Mouse (Mus musculus): ENCODE results near the gene Dscaml1.

DNA sequence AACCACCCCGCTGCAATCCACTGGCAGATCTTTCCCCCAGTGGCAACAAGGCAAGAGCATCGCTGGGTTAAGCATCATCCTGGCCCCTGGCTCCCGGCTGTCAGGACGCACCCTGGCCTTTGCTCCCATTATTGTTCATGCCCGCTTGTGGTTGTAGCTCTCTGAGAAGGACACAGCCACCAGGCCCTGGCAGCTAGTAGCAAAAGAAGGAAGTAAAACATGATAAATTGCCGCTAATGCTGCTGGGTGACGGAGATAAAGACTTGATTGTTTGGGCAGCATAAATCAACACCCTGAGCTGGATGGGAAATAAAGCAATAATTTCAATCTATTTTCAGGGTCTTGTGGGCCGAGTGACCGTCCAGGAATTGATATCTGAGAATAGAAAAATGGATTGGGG is 81.1 kb downstream of the Dscaml1 start:
- TF ChIP-seq CTCF (IDR thresholded peaks at IDR 0.05; ENCODE audit: control insufficient read depth, insufficient read depth, low read length), result no peak
- TF ChIP-seq POLR2A (IDR thresholded peaks at IDR 0.05; ENCODE audit: borderline replicate concordance, control insufficient read depth, low read depth, low read length), result no peak
